Mouse (Mus musculus) heart, adult 9 months (tissue): ENCODE measurements at regions not wholly inside any gene's neighbourhood (a gene's known extent, or its start where the extent isn't known, plus 50 kb on each side); places are given as distances from the start of the nearest gene placed in this dataset.

Experiments
- DNase-seq, 2 experiments: peaks; one replicate each; pipeline ENCODE4 v3.0.0; 2022; ENCODE audit warnings: low spot score in 2 of 2

DNA sequence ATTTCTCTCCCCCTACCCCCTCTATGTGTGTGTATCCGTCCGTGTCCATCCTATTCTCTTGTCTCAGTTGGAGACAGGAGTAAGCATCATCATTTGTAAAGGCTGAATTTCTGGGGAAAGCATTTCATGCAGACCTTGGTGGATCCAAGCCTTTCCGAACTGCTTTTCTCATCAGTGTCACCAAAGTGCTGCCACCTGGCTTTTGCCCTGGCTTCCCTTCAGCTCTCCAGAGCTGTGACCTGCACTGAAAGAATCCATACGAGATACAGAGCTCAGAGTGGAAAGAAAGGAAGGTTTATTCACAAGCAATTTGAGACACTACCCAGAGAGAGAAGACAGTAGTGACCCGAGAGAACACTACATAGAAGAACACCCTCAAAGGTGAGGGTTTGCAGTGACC lies 248.1 kb downstream of the Cxcl12 start:
- DNase-seq, result no peak

DNA sequence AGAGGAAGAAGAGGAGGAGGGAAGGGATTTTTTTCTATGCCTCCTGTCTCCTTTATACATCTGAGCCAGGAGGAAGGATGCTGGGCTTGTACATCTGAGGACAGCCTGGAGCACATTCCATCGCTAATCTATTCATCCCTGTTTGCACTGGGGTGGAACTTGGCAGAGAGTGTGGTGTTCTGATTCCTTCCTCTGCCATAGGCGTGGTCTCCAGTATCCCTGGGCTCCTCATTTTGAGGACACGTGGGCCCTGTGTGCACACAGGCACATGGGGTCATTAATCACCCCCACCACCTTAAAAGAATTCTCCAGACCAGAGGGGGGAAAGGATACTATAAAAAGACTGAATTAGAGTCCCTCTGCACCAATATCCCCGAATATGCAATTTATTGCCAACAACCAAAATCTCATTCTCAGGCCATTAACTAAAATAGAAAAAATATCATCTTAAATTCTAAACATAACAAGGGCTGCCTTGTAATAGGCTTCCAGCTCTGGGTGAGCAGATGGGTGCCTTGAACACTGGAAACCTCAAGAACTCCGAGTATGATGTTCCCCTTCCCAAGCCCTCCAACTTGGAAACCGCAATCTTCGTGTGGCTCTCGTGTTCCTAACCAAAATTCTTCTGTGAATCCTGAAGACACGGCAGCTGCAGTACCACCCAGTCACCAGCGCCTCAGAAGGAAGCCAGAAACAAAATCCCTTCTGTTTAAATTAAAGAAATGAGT lies 254.7 kb downstream of the Cxcl12 start:
- no peak for DNase-seq

DNA sequence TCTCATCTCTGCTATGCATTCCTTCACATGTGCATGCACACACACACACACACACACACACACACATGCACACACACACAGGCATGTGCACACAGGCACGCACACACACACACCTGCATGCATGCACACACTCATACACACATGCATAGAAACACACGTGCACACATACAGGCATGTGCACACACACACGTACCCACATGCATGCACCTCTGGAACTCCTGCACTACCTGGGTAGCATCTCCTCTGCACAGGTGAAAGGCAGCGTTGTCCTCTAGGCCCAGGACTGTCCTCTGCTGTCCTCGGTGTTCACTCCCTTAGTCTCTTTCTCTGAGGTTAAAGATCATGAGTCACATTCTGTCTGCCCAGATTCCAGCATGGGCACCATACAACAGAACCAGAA lies 258.0 kb downstream of the Cxcl12 start:
- no peak for DNase-seq

DNA sequence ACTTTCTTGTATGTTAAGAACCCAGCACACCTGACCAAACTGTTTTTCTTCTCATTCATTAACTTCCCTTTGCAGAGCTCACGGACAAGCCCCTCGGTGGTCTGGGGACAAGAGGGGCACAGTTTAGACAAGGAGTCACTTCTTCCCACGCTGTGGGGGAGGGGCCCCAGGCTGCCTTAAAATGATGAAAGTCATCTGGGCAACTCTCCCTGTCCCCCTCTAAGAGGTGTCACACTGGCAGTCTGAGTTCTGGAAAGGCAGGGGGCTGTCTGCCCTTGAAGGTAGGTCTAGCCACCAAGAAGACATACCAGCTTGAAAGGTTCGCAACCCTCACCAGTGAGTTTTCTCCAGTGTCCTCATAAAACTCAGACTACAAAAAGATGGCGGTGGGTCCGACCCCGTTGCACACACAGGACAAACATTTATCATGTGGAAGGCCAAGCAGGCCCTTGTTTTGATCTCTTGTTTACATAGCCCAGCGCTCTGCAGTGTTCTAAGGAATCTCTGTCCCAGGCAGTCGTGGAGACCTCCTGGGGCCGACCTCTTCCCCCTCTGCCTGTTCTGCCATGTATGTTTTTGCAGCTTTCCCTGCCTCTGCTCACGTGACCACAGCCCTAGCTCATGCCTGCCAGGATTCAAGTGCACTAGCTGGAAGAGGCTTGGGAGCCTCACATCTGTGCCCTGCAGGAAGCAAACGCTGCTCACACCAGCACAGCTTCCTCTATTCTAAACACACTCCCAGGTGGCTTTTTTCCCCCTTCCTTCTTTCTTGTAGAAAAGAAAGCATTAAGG lies 259.2 kb downstream of the Cxcl12 start:
- peak; percentile 27 to 51 for DNase-seq

GRCm38 (mm10) chr6:117428441-117428840 lies 260.1 kb downstream of the Cxcl12 start:
- DNase-seq, result no peak

DNA sequence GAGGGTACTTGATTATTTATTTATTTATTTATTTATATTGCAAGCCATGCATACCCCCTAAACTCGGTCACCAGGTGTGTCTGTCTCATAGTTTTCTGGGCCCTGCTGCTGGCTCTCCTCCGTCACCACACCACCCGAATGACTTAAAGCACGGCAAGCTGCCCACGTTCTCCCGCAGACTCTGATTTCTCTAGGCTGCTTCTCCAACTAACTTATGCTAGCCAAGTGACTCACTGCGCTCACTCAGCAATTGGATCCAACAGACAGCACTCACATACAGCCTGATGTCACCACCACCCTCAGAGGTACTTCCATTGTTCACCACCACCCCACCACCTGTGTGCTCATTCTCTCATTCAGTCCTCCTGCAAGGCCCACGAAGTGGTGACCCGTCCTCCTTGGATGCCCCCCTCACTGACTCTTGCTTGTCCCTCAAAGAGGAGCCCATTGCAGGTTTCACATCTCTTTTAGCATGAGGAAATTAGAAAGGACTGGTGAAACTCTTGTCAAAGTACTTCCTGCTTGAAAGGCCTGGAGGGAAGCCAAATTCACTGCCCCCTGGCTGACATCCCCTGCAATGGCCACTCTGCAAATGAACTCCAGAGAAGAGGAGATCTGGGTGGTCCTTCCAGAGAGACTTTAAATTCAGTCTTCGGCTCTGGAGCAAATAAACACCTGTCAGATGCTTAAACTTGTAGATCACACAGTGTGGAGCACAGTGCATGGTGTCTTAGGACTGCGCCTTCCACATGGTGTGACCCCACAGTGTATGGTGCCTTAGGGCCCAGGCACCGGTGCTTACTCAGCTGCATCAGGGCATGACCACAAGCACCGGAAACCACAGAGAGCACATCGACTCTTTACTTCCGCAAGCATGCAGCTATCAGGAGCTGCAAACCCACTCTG lies 262.8 kb downstream of the Cxcl12 start:
- DNase-seq, result peak; percentile 60 to 77

DNA sequence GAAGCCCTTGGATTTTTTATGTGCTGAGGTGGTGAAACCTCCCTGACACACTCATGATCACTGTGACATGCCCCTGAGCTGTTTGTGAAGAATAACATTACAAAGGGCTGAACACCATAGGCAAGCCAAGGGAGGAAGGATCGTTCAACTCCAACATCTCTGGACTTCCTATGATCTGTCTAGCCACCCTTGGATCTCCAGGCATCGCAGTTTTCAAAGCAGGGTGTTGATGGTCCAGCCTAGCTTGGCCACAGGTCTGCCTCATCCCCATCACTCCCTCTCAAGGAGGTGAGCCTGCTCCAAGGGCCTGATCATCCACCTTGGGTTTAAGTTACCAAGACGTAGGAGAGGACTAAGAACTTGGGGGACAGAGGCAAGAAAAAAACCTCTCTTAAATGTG lies 268.5 kb downstream of the Cxcl12 start:
- no peak for DNase-seq

DNA sequence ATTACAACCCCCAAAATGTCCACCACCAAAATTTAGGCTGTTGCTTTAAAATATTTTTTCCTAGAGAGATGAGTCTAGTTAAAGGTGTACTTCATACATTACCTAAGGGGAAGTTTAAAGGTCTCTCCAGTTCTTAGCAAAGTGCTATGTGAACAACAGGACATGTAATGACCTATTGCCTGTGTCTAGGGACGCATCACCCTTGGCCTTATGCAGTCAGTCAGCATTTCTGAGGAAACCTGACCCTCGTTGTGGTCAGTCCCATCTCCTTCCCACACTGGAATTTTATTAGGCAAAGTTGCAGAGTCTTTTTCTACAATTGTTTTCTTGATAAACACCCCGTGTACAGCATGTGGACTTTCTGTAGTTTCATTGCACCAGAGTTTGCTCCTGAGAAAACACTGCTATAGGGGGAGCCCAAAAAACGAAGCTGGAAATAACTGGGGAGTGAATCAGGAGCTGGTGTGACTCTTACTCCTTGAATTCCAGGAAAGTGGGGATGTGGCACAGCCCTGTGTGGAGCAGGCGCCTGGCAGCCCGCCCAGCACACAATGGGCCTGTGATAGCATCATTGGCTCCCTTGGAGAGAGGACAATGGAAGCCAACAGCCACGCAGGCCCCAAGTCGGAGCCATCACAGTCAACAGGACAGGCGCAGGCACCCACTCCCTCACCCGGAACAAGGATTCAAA lies 269.2 kb downstream of the Cxcl12 start:
- DNase-seq, result peak; percentile 88 to 89

- DNase-seq, result no peak
Measured at GRCm38 (mm10) chr6:117448652-117449051, 280.3 kb downstream of the Cxcl12 start.

DNA sequence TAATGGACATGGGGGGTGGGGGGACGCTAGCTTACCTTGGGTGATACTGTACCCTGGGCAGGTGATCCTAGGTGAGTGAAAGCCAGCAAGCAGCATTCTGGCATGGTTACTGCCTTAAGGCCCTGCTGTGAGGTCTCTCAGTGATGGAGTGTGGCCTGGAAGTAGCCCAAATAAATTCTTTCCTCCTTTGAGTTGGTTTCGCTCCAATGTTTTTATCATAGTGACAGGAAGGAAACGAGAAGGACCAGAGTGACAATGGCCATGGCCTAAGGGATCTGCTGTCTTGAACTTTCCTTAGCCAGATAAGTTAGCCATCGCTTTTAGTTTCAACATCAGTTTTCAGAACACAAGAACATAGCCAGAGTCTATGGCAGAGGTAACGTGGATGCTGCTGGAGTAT lies 282.7 kb downstream of the Cxcl12 start:
- DNase-seq, result peak; percentile 23 to 29

- no peak for DNase-seq
Measured at GRCm38 (mm10) chr6:117460193-117460592, 291.9 kb downstream of the Cxcl12 start.

- DNase-seq, result no peak
Measured at GRCm38 (mm10) chr6:117465165-117465564, 296.8 kb downstream of the Cxcl12 start.

- no peak for DNase-seq
Measured at GRCm38 (mm10) chr6:117465606-117466174, 297.4 kb downstream of the Cxcl12 start.

- no peak for DNase-seq
Measured at GRCm38 (mm10) chr6:117479376-117479775, 311.0 kb downstream of the Cxcl12 start.

GRCm38 (mm10) chr6:117480396-117480795 lies 312.1 kb downstream of the Cxcl12 start:
- DNase-seq, result no peak

- no peak for DNase-seq
Measured at GRCm38 (mm10) chr6:117489161-117489560, 320.8 kb downstream of the Cxcl12 start.

DNA sequence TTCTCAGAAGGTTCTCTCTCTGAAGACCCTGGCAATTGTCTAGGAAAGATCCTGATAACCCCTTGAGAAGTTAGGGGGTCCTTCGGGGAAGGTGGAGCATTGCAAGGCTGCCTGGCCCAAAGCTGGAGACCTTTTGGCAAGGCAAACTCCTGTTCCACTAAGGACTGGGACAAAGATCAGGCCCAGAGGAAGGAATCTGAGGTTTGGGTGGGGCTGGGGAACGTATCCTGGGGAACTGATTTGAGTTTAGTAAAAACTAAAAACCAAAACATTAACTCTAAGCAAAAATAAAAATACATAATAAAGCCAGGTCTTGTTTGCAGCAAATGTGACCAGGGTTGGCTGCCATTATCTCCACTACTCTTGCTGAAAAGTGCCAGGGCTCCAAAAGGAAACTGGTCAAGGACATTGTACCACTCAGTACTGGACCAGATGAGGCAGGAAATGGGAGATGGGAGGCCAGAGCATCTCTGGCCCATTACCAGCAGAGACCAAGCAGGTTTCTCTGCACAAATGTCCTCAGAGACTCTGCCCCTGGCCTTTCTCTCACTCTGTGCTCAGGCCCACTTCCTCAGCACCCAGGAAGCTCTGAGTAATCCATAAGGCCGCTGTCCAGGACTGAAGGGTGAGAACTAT lies 321.5 kb downstream of the Cxcl12 start:
- peak; percentile 47 to 53 for DNase-seq

DNA sequence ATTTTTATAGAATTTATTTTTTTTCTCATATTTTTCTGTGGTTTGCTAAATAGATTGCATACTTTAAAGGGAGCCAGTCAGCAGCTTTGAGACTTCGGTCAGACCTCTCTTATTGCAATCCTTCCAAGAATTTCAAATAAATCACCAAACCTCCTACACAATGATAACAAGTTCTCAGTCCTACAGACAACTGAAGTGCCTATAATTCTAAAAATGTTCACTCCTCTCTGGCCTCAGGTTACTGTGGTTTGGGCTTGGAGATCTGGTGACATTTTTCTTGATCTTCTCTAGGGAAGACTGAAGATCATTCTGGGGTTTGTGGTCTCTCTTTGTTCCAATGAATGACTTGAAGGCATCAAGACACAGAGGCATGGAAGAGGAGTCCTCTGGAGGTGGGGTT lies 326.6 kb downstream of the Cxcl12 start:
- DNase-seq, result no peak

- DNase-seq, result peak in 1 of 2 experiments; percentile 14
Measured at GRCm38 (mm10) chr6:117497337-117497736, 329.0 kb downstream of the Cxcl12 start.

- DNase-seq, result peak in 1 of 2 experiments; percentile 8
Measured at GRCm38 (mm10) chr6:117497904-117498303, 329.6 kb downstream of the Cxcl12 start.

DNA sequence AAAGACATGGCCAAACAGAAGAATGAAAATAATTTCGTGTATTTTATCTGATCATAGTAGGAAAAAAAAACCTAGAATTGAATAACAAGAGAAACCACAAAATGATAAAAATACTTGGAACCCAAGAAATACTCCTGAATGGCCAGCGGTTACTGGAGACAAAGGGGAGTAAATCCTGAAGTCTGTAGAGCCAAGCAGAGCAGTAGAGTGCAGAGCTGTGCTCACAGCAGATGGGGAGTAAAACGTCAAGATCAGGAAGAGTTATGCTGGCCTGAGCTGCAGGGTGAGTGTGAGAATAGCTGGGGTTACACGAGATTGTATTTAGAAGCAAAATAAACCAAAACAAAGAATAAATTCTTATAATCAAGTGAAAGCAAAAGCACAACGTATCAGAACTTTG lies 334.0 kb downstream of the Cxcl12 start:
- no peak for DNase-seq
